Mouse (Mus musculus) liver, adult 2 months (tissue): ENCODE results near the gene Fut7. TPM values are rescaled to one million over a fixed set of nuclear protein-coding genes. Genes with fewer than 3 reads are reported as not detected.

Source experiments
- DNase-seq: peaks from one replicate; pipeline ENCODE4 v3.0.0-alpha.2; 2011; ENCODE audit warnings: low read depth, low spot score; ENCODE audit errors: extremely low read depth
- H3K27ac ChIP-seq: fragments of 200-500 bp; replicated peaks from 2 replicates; pipeline ENCODE4 v1.5.1; 2012; ENCODE audit warnings: low read depth, mild to moderate bottlenecking, control low read depth, inconsistent platforms, low read length; ENCODE audit not compliant: insufficient read depth
- H3K27me3 ChIP-seq: fragments of 200-500 bp; 2 replicates; pipeline ENCODE4 v1.6.1; 2012; ENCODE audit warnings: mild to moderate bottlenecking, moderate library complexity, low read length, inconsistent platforms; ENCODE audit not compliant: control insufficient read depth, insufficient read depth
- H3K36me3 ChIP-seq: fragments of 200-500 bp; 2 replicates; pipeline ENCODE4 v1.6.1; 2012; ENCODE audit warnings: low read length, inconsistent platforms; ENCODE audit not compliant: control insufficient read depth, insufficient read depth
- H3K4me1 ChIP-seq: fragments of 200-500 bp; 2 replicates; pipeline ENCODE4 v1.6.1; 2011; ENCODE audit warnings: low read length; ENCODE audit not compliant: control insufficient read depth, insufficient read depth
- H3K4me3 ChIP-seq: fragments of 200-500 bp; 2 replicates; pipeline ENCODE4 v1.5.1; 2011; ENCODE audit warnings: low read depth, mild to moderate bottlenecking, control low read depth, low read length, moderate library complexity; ENCODE audit not compliant: insufficient read depth
- H3K79me2 ChIP-seq: fragments of 200-500 bp; 2 replicates; pipeline ENCODE4 v1.6.1; 2012; ENCODE audit warnings: inconsistent platforms, mild to moderate bottlenecking, low read length, moderate library complexity; ENCODE audit not compliant: control insufficient read depth, insufficient read depth
- H3K9ac ChIP-seq: fragments of 200-500 bp; 2 replicates; pipeline ENCODE4 v1.6.1; 2012; ENCODE audit warnings: low read depth, mild to moderate bottlenecking, control low read depth, inconsistent platforms, low read length
- CTCF ChIP-seq: fragments of 200-500 bp; IDR thresholded peaks from 2 replicates; pipeline ENCODE4 v1.5.1; 2011; ENCODE audit warnings: low read depth, low read length, control low read depth
- POLR2A ChIP-seq: fragments of 200-500 bp; IDR thresholded peaks from 2 replicates; pipeline ENCODE4 v1.6.1; 2011; ENCODE audit warnings: low read length, control low read depth; ENCODE audit not compliant: insufficient read depth; ENCODE audit errors: extremely low read depth
- WGBS: fragments of 180-500 bp; shearing (Covaris S2); methylation state at CpG from one replicate; pipeline ENCODE4 v1.1.7; 2018; 5-methylcytosine and 5-hydroxymethylcytosine counted together
- polyA plus RNA-seq: library from polyadenylated mRNA; depleted of rRNA; stranded (reverse); fragments of >200 nt; gene quantifications from 2 replicates; pipeline ENCODE4 v1.2.3, GENCODE M21; 2012
- total RNA-seq: library from RNA; depleted of rRNA; stranded (reverse); fragments of >200 nt; gene quantifications from 2 replicates; pipeline ENCODE4 v1.2.3, GENCODE M21; 2014

Gene Fut7
- total and polyA plus RNA-seq, 2 experiments: 0.21 TPM; not detected in 1

DNA sequence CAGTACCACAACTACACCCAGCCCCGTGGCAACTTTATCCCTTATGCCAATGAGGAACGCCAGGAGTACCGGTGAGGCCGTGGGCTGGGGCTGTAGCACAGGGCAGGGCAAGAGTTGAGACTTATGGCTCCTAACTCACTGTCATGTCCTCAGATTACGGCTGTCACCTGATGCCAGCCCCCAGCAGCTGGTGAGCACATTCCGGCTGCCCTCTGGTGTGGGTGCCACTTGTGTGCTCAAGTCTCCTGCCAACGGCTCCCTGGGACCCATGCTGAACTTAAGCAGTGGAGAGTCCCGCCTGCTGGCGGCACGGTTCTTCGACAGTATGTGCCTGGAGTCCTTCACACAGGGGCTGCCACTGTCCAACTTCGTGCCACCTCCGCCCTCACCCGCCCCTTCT is 19.6 kb downstream of the Fut7 start:
- Histone ChIP-seq H3K4me3 (no peak overlapping the region), H3K9ac (no peak overlapping the region), H3K27ac (no peak overlapping the region), H3K27me3 (no peaks in the 10 kb centered on the region), H3K36me3 (no peaks in the 10 kb centered on the region), H3K4me1 (no peaks in the 10 kb centered on the region), H3K79me2 (no peaks in the 10 kb centered on the region)
- WGBS: 94% methylated on average over 14 of the region's 14 CpGs
- DNase-seq: no peak
- TF ChIP-seq CTCF (no peak), POLR2A (no peak)

DNA sequence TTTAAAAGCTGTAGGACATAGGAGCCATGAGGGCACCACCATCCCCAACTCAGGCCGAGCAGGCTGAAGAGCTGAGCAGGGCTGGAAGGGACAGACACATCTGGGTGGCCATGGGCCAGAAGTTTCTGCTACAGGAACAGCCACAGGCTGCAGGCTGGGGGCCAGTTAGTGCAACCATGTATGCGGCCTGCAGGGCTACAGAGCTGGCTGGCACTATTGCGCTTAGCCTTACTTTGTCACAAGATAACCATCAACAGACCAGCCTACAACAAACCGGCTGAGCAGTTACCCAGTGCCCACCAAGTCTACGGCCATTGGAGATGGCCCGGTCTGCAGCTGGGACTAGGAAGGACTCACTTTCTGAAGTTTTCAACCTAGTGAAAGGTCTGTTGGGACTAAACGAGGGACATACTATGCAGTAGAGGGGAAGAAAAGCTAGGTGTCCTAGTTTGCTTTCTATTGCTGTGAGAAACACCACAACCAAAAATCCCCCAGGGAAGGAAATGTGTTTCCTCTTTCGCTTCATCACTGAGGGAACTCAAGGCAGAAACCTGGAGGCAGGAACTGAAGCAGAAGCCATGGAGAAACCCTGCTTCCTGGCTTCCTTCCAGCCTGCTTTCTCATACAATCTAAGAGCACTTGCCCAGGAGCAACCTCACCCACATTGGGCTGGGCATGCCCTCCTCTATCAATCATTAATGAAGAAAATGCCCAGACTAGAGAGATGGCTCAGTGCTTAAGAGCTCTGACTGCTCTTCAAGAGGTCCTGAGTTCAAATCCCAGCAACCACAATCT is 28.0 kb downstream of the Fut7 start:
- 81% methylated on average over 8 of the region's 8 CpGs for WGBS
- no peaks in the 10 kb centered on the region for H3K27me3 ChIP-seq
- H3K79me2 ChIP-seq: no peaks in the 10 kb centered on the region
- peak; percentile 72 for DNase-seq
- H3K4me3 ChIP-seq: no peak overlapping the region
- peaks cover 5% of the 10 kb centered on the region; the same call in 1 of the 2 replicates for H3K4me1 ChIP-seq
- no peak overlapping the region for H3K9ac ChIP-seq
- no peak for TF ChIP-seq POLR2A
- TF ChIP-seq CTCF: no peak
- H3K36me3 ChIP-seq: no peaks in the 10 kb centered on the region
- H3K27ac ChIP-seq: no peak overlapping the region

DNA sequence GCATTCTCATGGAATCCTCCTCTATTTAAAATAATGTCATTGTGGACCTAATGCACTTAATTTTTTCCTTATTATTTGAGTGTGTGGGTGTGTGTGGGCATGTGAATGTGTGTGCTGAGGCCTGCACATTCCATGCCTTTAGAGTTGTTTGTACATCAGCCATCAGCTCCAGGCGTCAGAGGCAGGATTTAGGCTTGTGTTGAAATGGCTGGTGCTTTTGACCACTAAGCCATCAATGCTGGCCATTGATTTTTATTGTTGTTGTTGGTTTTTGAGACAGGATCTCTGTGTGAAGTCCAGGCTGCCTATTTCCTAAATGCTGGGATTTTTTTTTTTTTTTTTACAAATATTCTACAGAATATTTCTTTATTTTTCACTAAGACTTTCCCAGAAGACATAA is 29.9 kb downstream of the Fut7 start:
- no peaks in the 10 kb centered on the region for H3K36me3 ChIP-seq
- 17% methylated on average over 1 of the region's 1 CpGs for WGBS
- peaks cover 5% of the 10 kb centered on the region; the same call in 1 of the 2 replicates for H3K4me1 ChIP-seq
- peak; percentile 78 for DNase-seq
- no peak overlapping the region for H3K9ac ChIP-seq
- no peaks in the 10 kb centered on the region for H3K79me2 ChIP-seq
- no peaks in the 10 kb centered on the region for H3K27me3 ChIP-seq
- no peak overlapping the region for H3K4me3 ChIP-seq
- TF ChIP-seq CTCF (no peak), POLR2A (no peak)
- H3K27ac ChIP-seq: peak overlapping the region; percentile 67

DNA sequence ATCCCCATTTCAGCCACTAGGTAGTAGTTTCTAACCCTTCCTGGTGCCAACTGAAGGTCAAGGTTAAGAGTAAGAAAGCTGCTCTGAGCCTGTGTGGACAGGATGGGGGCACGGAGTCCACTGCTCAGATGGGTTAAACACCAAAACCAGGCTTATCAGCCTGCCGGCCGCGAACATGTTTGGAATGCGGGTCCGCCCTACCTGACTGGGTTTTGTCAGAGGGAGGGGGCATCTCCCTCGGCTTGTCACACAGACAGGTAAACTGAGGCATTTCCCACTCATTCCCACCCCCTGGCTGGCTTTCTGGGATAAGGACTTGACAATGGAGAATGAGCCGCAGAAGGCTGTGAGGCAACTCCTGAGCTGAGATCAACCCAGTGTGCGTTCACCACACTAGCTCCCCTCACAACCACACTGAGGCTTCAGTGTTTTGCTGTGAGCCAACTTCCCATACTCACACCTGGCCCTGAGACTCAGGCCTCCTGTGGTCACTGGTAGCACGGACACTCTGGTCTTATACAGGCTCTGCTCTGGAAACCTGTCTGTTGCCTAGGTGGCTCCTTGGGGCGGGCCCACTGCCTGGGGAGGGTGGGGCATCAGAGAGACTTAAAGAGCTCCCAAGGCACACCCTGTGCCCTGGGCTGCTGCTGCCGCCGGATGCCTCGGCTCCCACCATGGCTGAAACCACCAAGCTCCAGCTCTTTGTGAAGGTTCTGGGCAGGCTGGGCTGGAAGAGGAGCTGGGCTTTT is 33.3 kb downstream of the Fut7 start, which contains the start of gene Clic3:
Gene Clic3 (plus strand): TSS at position 634 of the 749 bp plus-strand sequence.
- Histone ChIP-seq H3K79me2 (no peaks in the 10 kb centered on the region), H3K27ac (no peak within 1 kb of the TSS), H3K36me3 (no peaks in the 10 kb centered on the region; the same call in 1 of the 2 replicates), H3K27me3 (no peaks in the 10 kb centered on the region), H3K4me3 (no peak within 1 kb of the TSS), H3K9ac (no peak within 1 kb of the TSS), H3K4me1 (peaks cover 23% of the 10 kb centered on the region)
- WGBS: 62% methylated on average over 14 of the region's 14 CpGs
- DNase-seq: no peak
- TF ChIP-seq CTCF (no peak), POLR2A (no peak)

DNA sequence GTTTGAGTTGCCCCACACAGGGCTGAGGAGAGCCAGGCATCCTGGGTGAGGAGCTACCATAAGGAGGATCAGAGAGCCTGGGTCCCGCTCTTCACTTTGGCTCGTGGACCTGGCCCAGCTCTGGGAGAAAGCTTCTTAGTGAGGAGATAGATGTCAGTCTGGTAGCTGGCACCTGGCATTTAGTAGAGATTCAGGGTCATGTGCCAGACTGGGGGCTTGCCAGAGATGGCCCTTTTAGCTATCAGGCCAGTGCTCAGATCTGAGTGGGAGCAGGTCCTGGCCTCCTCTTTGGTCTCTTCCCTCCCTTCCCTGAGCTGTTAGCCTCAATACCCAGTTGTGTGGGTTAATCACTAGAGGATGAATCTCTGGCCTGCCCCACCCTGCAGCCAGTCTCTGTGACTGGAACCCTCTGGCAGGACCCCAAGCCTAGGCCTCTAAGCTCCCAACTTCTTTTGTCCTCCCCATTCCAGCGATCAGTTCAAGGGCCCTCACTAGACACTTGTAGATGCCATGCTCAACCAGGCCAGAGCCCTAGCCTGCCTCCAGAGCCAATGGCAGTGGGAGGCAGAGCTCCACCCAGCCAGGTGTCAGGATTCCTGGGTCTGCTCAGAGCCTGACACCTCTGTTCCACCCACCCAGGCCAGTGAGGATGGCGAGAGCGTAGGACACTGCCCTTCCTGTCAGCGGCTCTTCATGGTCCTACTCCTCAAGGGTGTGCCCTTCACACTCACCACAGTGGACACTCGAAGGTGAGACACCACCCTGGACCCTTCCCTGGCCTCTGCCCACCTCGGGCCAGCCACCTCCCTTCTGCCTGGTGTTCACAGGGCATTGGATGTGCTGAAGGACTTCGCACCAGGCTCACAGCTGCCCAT is 34.2 kb downstream of the Fut7 start:
- 86% methylated on average over 9 of the region's 9 CpGs for whole genome bisulfite sequencing
- no peaks in the 10 kb centered on the region; the same call in 1 of the 2 replicates for H3K36me3 ChIP-seq
- H3K4me1 ChIP-seq: peaks cover 29% of the 10 kb centered on the region
- no peak overlapping the region for H3K27ac ChIP-seq
- H3K79me2 ChIP-seq: no peaks in the 10 kb centered on the region
- no peak overlapping the region for H3K9ac ChIP-seq
- no peak overlapping the region for H3K4me3 ChIP-seq
- no peak for DNase-seq
- TF ChIP-seq CTCF (no peak), POLR2A (no peak)
- no peaks in the 10 kb centered on the region for H3K27me3 ChIP-seq
